Mouse (Mus musculus) olfactory bulb, adult 2 months (tissue): Measurements from ENCODE around the gene Mgat2.

Source experiments
- CTCF ChIP-seq: fragments of 200-500 bp; IDR thresholded peaks from 2 replicates; pipeline ENCODE4 v1.5.1; 2012; ENCODE audit warnings: low read depth, mild to moderate bottlenecking, low read length, moderate library complexity; ENCODE audit not compliant: insufficient read depth
- POLR2A ChIP-seq: fragments of 200-500 bp; IDR thresholded peaks from 2 replicates; pipeline ENCODE4 v1.6.1; 2012; ENCODE audit warnings: mild to moderate bottlenecking, low read depth, low read length, moderate library complexity; ENCODE audit not compliant: insufficient read depth

DNA sequence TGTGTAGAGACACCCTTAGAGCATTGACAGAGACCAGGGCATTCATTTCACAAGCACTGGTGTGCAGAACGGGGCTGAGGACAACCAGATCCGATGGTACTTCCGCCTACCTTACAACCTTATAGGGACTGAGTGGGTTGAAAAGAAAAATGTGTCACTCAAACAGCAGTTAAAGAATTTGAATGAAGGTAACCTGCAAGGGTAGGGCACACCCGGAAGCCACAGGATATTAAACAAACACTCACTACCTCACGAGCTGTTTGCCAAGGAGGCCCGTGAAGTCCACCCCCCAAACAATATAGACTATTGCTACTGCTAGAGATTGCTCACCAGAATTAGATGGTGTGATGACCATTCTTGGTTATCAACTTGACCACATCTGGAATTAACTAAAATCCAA, 51.8 kb downstream of the Mgat2 start:
- TF ChIP-seq CTCF (no peak), POLR2A (no peak)
